Mouse (Mus musculus): Measurements from ENCODE around the gene Kcna2.

The Kcna2 gene

DNA sequence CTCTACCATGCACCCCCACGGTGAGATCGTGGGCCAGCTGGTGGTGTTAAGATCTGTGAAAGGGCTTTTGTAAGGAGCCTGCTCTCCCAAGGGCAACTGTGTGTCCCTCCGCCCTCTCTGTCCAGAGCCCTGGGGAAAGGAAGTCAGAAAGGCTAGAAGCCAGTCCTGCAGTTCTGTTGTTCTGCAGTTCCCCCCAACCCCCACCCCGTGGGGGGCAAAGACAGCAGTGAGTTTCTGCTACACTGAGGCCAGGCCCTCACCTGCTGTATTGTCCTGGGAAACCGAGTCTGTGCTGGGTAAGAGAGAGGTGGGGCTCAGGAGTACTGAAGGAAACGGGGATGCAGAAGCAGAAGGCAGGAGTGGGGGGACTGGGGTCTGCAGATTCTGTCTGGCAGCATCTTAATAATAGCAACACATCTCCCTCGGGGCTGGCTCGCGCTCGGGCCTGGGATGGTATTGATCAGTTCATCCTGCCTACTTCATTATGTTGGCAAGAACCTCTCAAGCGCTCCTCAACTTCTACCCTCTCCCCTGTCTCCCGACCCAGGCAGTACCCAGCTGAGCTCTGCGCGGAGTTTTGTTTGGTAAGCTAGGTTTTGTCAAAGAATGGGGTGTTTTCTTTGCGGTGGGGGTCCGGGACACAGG lies at the start of gene Kcna2:
Gene Kcna2 (plus strand): TSS at position 336 of the 645 bp plus-strand sequence.
- DNase-seq (ENCODE audit: low spot score in 2 of 2), result no peak

DNA sequence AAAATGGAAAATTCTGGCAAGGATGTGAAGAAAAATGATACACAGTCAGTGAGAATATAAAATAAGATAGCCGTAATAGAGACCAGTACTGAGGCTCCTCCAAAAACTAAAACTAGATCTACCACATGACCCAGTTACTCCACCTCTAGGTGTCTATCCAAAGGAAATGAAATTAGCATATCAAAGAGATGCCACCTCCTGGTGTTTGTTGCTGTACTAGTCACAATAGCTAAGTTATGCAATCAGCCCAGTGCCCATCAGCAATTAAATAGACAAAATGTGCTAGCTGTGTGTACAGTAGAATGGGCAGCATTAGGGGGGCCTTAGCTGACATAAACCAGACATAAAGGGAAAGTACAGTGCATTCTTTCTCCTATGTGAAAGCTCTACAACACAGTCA lies 39.5 kb upstream of the Kcna2 start:
- DNase-seq (ENCODE audit: low spot score in 2 of 2), result no peak

DNA sequence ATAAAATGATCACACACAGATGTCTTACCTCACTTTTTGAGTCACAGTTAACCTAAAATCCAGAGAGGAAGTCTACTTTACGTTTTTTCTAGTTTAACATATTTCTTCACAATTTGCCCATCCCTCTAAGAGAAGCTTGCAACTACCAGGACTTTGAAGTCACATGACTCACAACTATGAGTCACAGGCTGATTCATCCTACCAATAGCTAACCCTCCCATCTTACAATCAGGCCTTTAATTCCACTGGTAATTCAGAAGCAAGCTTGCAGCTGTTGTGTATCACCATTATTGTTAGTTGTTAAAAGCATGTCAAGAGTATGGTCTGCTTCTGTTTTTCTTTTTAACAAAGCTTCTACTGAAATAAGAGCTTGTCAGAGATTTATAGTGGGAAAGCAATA lies 38.2 kb upstream of the Kcna2 start:
- peak; percentile 9 to 24 for DNase-seq (ENCODE audit: low spot score in 2 of 2)

DNA sequence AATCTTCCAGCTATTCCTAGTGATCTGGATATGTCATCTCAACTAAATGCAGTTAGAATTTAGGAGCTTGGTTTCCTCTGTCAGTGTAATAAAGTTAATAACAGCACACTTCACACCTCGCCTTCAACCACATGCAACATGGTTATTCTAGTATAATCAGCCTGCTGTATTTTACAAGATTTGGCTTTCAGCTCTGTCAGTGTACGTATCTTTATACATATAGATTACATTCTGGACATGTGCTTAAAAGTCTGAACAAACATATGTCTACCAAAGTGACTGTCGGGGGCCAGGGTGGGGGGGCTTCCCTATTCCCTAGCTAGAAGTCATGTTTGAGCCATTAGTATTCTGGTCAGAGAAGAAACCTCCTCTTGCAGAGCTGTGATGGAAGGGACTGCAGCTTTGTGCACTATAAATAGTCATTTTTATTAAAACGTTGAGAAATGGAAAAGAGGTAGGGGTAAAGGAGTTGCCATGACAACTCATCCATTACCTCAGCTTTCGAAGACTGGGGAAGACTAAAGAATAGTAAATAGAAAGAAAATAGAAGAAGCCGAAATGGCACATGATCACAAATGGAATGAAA lies 35.3 kb upstream of the Kcna2 start:
- DNase-seq (ENCODE audit: low spot score in 2 of 2), result no peak

DNA sequence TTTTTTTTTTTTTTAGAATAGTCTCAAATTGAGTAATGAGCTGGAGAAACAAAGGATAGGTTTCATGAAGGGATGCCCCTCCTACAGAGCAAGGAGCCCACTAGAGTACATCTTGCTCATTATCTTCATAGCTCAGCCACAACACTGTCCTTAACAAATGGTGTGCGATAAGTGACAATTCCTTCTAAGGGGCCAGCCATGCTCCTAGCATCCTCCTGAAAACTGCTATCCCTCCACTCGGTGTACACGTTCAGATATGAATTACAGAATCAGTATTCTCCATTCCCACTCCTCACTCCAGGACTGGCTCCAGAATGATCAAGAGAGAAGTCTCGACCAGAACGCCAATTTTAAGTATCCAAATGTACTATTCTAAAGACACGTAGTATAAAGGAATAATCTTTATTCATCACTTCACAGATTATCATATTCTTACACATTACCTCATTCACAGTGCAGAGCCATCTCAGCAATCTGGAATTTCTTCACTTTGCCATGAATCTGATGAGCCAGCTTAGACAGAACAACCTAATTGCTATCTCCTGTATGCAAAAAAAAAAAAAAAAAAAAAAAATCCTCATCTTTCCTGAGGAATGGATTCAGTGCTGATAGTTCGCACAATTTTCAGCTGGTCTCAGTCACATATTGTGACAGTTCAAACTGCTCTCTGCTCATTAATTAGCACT lies 34.6 kb upstream of the Kcna2 start:
- no peak for DNase-seq (ENCODE audit: low spot score in 2 of 2)

DNA sequence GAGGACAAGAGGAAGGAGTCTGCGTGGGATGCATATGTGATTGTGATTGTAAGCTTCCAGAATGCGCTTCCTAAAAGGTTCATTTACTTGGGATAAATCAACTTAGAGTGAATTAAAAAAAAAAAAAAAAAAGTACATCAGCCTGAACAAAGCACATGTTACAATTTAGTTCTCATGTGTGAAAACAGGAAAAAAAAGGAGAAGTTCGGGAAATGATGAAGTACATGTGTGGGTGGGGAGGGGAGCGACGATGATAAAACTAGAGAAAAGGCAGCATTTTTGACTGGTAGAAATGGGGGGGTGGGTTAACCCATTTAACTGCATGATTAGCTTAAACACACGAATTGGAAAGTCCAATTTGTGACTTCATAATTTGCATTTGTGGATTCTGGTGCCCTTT lies 33.7 kb upstream of the Kcna2 start:
- no peak for DNase-seq (ENCODE audit: low spot score in 2 of 2)

DNA sequence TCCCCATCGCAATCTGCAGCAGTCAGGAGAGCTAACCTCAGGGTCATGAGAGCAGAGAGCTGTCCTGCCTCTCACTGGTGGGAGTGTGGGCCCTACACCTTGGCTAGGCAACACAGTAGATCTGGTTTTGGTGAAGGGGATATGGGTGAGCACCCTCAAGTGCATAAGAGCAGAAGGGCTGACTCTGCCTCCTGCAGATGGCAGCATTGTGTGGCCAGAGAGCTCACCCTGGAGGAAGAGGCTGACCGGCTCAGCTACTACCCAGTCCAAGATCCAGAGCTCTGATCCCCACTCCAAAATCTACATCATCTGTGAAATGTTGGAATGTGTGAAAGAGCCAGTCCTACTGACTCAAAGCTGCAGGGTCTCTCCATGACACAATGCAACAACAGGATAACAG lies 27.1 kb upstream of the Kcna2 start:
- DNase-seq (ENCODE audit: low spot score in 2 of 2), result no peak

DNA sequence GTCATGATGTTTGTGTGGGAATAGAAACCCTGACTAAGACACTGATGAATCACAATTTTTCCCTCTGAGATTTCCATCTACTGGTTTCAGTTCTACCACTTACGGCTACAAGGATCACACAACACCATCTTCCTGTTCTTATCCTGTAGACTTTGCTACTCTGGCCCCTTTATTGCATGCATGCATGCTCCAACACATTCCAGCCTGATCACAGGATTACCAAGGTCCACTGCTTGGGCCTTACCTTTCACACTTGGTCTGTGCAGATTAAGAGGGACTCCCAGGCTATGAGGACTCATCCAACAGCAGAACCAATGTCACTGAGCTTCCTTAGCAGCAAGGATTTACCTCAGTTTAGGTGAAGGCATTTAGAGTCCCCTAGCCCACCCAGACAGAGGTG lies 25.2 kb upstream of the Kcna2 start:
- DNase-seq (ENCODE audit: low spot score in 2 of 2), result no peak

DNA sequence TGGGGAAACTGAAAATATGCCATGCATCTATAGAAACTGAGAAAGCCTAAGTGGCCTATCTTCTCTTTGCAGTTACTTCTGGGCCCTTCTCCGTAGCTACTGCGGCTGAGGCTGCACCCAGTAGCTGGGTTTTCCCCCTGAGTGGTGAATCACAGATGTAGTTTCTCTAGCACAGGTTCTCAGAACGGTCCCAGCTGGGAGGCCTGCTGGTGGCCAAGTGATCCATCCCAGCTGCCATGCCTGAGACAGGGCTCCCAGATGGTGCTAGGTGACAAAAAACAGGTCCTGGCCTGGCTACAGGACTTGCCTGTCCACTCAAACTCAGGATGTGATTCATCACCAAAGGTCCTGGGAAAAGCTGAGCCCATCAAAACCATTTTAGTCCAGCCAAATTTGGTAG lies 24.3 kb upstream of the Kcna2 start:
- DNase-seq (ENCODE audit: low spot score in 2 of 2), result peak; percentile 23 to 42

DNA sequence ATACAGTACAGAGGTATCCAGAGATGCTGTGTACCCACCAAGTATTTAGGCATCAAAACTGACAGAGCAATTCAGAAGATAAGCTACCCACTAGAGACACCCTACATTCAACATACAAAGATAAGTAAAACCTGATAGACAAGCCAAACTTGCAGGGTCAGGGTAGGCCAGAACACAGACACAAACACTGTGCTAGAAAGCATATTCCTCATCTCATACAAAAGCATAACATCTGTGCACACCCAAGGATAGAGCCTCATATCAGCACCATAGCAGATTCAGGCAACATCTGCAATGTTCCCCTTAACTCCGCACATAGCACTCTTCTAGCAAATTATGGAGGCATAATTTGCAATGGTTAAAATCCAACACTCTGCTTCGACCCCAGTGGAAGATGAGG lies 23.8 kb upstream of the Kcna2 start:
- DNase-seq (ENCODE audit: low spot score in 2 of 2), result no peak

DNA sequence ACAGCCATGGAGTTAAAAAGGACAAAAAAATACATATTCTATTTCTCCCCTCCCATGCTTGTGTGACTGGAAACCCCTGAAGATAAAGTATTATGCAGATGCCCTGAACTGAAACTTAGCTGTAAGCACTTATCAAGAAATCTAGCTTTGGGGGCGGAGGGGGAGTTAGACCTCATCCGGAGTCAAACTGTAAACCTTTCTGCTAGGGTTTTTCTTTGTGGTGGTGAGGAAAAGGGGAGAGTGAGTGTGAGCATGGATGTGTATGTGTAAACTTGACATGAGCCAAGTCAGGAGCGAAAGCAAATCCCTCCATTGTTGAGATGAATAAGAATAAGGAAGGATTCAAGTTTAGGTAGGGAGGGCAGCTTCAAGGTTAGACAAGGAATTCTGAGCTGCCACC lies 20.1 kb upstream of the Kcna2 start:
- no peak for DNase-seq (ENCODE audit: low spot score in 2 of 2)

DNA sequence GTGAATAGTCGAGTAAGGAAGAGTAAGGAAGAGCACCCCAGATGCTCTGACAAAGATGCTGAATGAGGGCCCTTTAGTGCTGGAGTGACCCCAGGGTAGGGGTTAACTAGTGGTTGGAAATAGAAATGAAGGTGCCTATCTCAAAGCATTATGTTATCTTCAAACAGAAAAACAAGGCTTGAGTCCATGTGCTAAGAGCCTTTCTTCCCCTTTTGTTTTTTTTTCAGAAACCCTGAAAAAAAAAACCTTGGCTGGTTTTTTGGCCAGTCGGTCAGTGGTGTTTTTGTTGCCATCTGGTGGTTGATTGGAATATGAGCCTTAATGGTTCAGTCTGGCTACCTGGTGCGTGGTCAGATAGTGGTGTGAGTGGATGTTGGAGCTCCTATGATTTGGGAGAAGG lies 19.7 kb upstream of the Kcna2 start:
- peak; percentile 29 to 31 for DNase-seq (ENCODE audit: low spot score in 2 of 2)

DNA sequence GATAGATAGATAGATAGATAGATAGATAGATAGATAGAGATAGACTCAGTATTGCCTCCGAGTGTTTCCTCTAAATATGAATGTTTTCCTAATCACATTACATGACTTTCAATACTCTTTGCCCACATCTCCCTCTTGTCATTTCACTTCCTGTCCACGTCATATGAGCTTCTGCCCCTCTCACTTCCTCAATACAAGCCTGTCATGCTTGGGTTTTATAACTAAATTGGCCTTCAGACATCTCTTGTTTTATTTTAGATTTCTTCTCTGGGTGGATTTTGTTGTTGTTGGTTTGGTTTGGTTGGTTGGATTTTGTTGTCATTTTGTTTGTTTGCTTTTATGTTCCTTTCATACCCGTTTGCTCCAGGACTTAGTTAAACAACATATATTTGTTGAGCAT lies 16.4 kb upstream of the Kcna2 start:
- DNase-seq (ENCODE audit: low spot score in 2 of 2), result no peak

DNA sequence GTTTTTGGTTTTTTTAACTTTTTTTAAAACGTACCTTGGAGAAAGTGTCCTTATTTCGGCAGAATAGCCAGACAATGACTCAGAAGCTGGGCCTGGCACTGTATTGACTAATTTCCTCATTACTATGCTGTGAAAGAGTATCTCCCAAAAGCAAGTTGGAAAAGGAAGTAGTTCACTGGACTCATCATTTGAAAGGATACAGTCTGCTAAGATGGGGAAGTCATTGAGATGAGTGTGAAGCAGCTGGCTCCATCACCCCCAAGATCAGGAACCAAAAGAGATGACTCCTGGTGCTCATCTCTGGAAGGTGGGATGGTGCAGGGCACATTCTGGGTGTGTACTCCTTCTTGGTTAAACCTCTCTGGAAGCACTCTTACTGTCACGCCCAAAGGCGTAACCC lies 13.5 kb upstream of the Kcna2 start:
- no peak for DNase-seq (ENCODE audit: low spot score in 2 of 2)

DNA sequence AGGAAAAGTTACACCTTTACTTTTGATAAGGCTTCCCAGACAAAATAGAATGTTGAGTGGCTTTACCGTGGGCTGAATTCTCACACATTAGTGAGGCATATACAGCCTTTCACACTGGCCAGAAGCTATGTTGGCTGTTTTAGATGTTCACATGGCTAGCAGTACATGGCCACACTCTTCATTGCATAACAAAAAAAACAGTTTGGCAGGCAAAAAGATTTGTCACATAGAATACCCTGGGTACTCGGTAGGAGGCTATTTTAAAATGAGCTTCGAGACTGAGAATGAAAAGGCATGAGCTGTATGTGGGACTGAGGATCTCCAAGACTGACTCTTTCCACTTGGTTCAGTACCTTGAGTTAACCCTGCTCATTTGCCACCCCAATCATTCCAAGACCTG lies 12.1 kb upstream of the Kcna2 start:
- no peak for DNase-seq (ENCODE audit: low spot score in 2 of 2)

DNA sequence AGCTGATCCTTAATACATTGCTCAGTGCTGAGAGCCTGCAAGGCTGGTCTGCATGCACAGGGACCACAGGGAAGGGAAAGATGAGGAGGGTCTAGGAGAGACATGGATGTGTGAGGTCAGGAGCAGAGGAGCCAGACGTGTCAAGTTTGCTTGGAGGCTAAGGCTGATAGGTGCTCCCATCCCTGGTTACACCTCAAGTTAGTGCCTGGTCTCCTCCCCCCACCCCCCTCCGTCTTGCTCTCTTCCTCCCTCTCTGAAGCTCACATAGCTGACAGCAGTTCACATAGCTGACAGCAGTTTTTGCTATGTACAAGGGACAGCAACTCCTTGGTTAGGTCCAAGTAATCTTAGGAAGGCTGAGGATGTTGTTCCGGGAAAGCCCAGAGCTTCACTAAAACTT lies 11.5 kb upstream of the Kcna2 start:
- no peak for DNase-seq (ENCODE audit: low spot score in 2 of 2)

DNA sequence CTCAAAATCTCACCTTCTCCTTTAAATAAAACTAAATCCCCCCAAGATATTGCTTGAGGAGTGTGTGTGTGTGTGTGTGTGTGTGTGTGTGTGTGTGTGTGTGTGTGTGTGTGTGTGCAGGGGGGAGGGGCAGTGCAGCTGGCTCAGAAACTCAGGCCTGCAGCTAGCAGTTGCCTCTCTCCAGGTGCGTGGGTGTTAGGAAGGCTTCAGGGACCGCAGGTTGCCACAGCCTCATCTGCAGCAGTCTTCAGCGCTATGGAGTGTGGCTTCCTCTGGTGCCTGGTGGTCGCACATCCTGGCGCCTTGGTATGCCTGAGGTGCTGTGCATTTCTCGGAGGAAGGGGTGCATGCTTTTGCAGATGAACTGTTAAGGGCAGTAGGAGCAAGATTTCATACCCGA lies 10.9 kb upstream of the Kcna2 start:
- DNase-seq (ENCODE audit: low spot score in 2 of 2), result no peak

DNA sequence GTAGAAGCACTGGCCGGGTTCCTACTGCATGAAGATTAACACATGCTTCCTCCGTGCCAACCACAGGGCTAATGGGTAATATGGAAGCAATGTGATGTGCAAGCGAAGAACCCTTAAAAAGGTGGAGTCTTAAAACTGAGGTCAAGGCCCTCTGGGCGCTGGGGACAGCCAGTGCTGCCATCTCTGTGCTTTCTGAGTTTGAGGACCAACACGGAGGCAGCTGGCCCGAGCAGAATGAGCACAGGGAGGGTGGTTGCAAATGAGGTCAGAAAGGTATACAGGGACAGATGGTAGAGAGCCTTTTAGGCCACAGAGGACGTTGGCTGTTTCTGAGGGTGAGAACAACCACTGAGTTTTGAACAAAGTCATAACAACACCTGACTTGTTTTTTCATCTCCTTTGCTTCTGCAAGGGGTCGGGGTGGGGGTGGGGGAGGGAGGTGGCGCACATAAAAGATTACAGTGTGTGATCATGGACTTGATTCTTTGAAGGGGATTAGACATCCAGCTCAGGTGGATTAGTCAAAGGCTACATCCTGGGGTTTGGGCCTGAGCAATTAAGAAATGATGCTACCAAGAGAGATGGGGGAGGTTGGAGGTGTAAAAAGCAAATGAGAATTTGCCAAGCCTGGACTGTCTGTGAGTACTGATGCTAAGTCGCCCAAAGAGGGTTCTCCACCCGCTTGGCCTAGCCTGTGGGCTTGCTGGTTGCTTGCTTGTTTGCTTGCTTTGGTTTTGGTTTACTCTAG lies 10.4 kb upstream of the Kcna2 start:
- no peak for DNase-seq (ENCODE audit: low spot score in 2 of 2)

DNA sequence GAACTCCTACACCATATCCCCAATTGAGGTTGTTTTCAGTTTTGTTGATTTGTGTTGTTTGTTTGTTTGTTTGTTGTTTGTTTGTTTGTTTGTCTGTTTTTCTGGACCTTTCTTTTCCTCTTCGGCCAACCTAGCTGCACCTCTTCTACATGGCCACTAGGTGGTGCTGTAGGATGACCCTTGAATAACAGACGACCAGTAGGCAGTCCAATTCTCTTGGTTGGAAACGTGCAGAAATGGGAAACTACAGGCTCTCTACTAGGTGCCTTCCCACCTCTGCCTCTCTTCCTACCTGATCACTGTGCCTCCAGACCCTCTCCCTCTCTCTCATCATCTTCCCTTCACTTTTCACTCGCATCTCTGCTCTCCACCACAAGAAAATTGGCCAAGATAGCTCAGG lies 6.9 kb upstream of the Kcna2 start:
- peak; percentile 24 to 51 for DNase-seq (ENCODE audit: low spot score in 2 of 2)

DNA sequence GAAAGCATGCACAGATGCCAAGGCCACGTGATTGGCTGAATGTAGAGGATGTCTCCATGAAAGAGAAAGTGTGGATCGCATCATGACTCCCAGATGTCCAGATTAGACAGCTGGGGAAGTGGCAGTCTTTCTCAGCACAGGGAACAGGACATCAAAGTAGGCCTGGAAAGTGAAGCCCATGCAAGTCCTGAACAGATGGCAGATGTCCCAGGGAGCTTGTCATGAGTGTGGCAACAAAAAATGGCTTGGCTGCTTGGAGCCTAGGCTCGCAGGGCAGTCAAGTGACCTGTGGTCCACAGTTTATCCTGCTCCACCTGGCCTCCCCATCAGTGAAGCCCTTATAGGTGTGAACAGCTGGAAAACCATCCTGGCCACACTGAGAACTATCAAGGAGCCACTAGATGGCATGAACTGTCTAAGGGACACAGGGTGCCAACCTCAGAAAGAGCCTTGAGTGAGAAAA lies 4.6 kb upstream of the Kcna2 start:
- DNase-seq (ENCODE audit: low spot score in 2 of 2), result no peak

DNA sequence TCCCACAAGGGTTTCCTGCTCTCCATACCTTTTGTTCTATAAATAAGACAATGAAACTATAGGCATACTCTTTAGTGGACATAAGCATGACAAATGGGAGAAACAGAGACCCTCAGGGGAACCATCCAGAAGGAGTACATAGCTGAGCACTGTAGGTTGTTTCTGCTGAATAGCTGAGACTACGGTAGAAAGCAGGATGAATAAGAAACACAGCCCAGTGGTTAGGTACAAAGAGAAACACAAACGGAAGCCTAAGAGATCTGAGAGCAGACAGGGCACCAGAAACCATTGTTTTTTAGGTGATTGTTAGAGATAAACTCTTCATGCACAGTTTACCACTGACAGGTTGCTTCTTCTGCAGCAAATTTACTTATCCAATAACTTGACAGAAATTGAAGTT lies 1.1 kb upstream of the Kcna2 start:
- DNase-seq (ENCODE audit: low spot score in 2 of 2), result no peak

DNA sequence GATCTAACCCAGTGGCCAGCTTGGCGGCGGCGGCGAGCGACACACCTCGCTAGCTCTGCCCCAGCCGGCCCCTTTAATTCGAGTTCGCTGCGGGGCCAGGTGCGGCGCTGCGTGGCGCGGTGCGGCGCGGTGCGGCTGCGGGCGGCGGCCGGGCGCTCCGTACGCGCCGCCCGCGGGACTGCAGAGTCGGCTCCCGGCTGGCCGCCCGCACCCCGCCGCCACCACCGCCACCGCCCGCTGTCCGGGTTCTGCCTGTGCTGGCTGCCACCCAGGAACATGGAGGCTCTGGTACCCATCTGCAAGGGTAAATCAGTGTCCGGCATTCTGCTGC lies 475 bp downstream of the Kcna2 start:
- no peak for DNase-seq (ENCODE audit: low spot score in 2 of 2)
